Mouse (Mus musculus): Measurements from ENCODE around the gene Mecom. TPM values are rescaled to one million over a fixed set of nuclear protein-coding genes. Genes with fewer than 3 reads are reported as not detected.
"Not testable (repeated sequence)": the region's sequence is repeated elsewhere in the genome, so short reads cannot be mapped to it uniquely, and the experiment has no call there.

Mecom gene
- polyA plus RNA-seq (2012; rRNA removed) = 0.19 and 0.26 TPM in 2 replicates

DNA sequence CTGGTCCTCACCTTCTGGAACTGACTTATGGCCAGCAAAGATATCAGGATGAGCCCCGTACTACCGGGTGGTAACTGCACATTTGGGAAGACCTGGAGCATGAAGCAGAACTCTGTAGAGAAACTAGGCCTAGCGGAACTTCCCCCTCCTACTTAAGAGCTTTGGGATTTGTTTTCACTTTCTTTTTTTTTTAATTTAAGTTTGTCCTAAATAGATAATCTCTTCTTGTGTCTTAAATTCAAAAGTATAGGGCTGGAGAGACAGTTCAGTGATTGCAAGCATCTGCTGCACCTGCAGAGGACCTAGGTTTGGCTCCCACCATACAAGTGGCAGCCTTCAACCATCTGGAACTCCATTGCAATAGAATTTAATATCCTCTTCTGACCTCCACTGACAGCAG lies at the start of gene Mecom:
TSS of gene Mecom (minus strand) at position 101 of the 400 bp plus-strand sequence.
- Histone ChIP-seq H3K27ac (ENCODE audit: control insufficient read depth, insufficient read depth, low read depth, low read length) (no peak within 1 kb of the TSS), H3K4me3 (ENCODE audit: control insufficient read depth, low read depth, low read length) (peak within 1 kb of the TSS; percentile 57), H3K4me1 (ENCODE audit: control insufficient read depth, insufficient read depth, low read length) (peaks cover 15% of the 10 kb centered on the region), H3K27me3 (ENCODE audit: control insufficient read depth, insufficient read depth, low read length) (no peaks in the 10 kb centered on the region), H3K36me3 (ENCODE audit: control insufficient read depth, insufficient read depth, low read length) (no peaks in the 10 kb centered on the region)
- TF ChIP-seq CTCF (IDR thresholded peaks at IDR 0.05; ENCODE audit: control insufficient read depth, insufficient read depth, insufficient replicate concordance, low read depth, low read length) (no peak), POLR2A (IDR thresholded peaks at IDR 0.05; ENCODE audit: control insufficient read depth, low read depth, low read length) (no peak)

DNA sequence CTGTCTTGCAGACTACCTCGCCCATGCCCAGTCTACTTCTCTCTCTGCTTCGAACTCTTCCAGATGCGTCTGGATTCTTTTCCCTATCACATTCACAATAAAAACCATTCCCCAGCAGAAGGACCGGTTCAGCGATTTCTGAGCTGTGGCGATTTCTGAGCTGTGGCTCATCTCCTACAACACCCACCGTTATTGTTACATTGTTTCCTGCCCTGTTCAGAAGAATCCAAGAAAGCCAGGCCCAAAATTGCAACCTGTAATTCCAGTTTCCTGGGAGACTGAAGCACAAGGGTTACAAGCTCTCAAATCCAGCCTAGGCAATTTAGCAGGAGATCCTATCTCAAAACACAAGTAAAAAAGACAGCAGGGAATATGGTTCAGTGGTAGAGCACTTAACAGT lies 49.5 kb upstream of the Mecom start:
- no peaks in the 10 kb centered on the region for H3K36me3 ChIP-seq (ENCODE audit: control insufficient read depth, insufficient read depth, low read length)
- H3K27me3 ChIP-seq (ENCODE audit: control insufficient read depth, insufficient read depth, low read length) = no peaks in the 10 kb centered on the region
- H3K4me3 ChIP-seq (ENCODE audit: control insufficient read depth, low read depth, low read length) = peak overlapping the region; percentile 59; the same call in 1 of the 2 replicates
- TF ChIP-seq POLR2A (IDR thresholded peaks at IDR 0.05; ENCODE audit: control insufficient read depth, low read depth, low read length) (no peak), CTCF (IDR thresholded peaks at IDR 0.05; ENCODE audit: control insufficient read depth, insufficient read depth, insufficient replicate concordance, low read depth, low read length) (no peak)
- peaks cover 16% of the 10 kb centered on the region for H3K4me1 ChIP-seq (ENCODE audit: control insufficient read depth, insufficient read depth, low read length)
- no peak overlapping the region for H3K27ac ChIP-seq (ENCODE audit: control insufficient read depth, insufficient read depth, low read depth, low read length)

- no peak for TF ChIP-seq CTCF (IDR thresholded peaks at IDR 0.05; ENCODE audit: control insufficient read depth, insufficient read depth, insufficient replicate concordance, low read depth, low read length)
- TF ChIP-seq POLR2A (IDR thresholded peaks at IDR 0.05; ENCODE audit: control insufficient read depth, low read depth, low read length) = no peak
- Histone ChIP-seq H3K27me3 (ENCODE audit: control insufficient read depth, insufficient read depth, low read length) (no peaks in the 10 kb centered on the region), H3K4me1 (ENCODE audit: control insufficient read depth, insufficient read depth, low read length) (peaks cover 13% of the 10 kb centered on the region), H3K4me3 (ENCODE audit: control insufficient read depth, low read depth, low read length) (peak overlapping the region; percentile 90), H3K36me3 (ENCODE audit: control insufficient read depth, insufficient read depth, low read length) (no peaks in the 10 kb centered on the region), H3K27ac (ENCODE audit: control insufficient read depth, insufficient read depth, low read depth, low read length) (peak overlapping the region; percentile 62)
Observed at GRCm38 (mm10) chr3:30595111-30595832, 47.5 kb upstream of the Mecom start.

- Histone ChIP-seq H3K27me3 (ENCODE audit: control insufficient read depth, insufficient read depth, low read length) (no peaks in the 10 kb centered on the region), H3K4me3 (ENCODE audit: control insufficient read depth, low read depth, low read length) (no peak overlapping the region), H3K36me3 (ENCODE audit: control insufficient read depth, insufficient read depth, low read length) (no peaks in the 10 kb centered on the region), H3K4me1 (ENCODE audit: control insufficient read depth, insufficient read depth, low read length) (peaks cover 8% of the 10 kb centered on the region), H3K27ac (ENCODE audit: control insufficient read depth, insufficient read depth, low read depth, low read length) (no peak overlapping the region)
- TF ChIP-seq POLR2A (IDR thresholded peaks at IDR 0.05; ENCODE audit: control insufficient read depth, low read depth, low read length) (no peak), CTCF (IDR thresholded peaks at IDR 0.05; ENCODE audit: control insufficient read depth, insufficient read depth, insufficient replicate concordance, low read depth, low read length) (no peak)
Observed at GRCm38 (mm10) chr3:30593719-30594485, 46.1 kb upstream of the Mecom start.

DNA sequence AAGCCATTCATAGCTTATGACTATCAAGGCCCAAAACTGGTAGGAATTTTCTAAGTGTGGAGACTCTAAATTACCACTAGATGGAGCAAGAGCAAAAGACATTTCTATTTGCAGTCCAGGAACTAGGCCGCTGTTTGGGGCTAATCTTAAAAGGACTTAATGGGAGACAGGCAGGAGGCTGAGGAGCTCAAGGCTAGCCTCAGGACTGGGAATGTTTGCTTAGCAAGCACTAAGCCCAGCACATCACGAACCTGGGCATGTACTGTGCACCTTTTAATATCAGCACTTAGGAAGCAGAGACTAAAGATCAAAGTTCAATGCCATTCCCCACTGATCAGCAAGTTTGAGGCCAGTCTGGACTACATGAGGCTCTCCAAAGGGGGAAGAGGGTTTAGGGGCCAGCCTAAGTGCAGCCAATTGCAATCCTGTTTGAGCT lies 44.6 kb upstream of the Mecom start:
- no peaks in the 10 kb centered on the region for H3K36me3 ChIP-seq (ENCODE audit: control insufficient read depth, insufficient read depth, low read length)
- no peak overlapping the region for H3K4me3 ChIP-seq (ENCODE audit: control insufficient read depth, low read depth, low read length)
- H3K27me3 ChIP-seq (ENCODE audit: control insufficient read depth, insufficient read depth, low read length) = no peaks in the 10 kb centered on the region
- no peak for TF ChIP-seq POLR2A (IDR thresholded peaks at IDR 0.05; ENCODE audit: control insufficient read depth, low read depth, low read length)
- no peak for TF ChIP-seq CTCF (IDR thresholded peaks at IDR 0.05; ENCODE audit: control insufficient read depth, insufficient read depth, insufficient replicate concordance, low read depth, low read length)
- H3K4me1 ChIP-seq (ENCODE audit: control insufficient read depth, insufficient read depth, low read length) = peaks cover 8% of the 10 kb centered on the region
- H3K27ac ChIP-seq (ENCODE audit: control insufficient read depth, insufficient read depth, low read depth, low read length) = peak overlapping the region; percentile 28; the same call in 1 of the 2 replicates

- TF ChIP-seq POLR2A (IDR thresholded peaks at IDR 0.05; ENCODE audit: control insufficient read depth, low read depth, low read length) (no peak), CTCF (IDR thresholded peaks at IDR 0.05; ENCODE audit: control insufficient read depth, insufficient read depth, insufficient replicate concordance, low read depth, low read length) (no peak)
- Histone ChIP-seq H3K36me3 (ENCODE audit: control insufficient read depth, insufficient read depth, low read length) (no peaks in the 10 kb centered on the region), H3K4me3 (ENCODE audit: control insufficient read depth, low read depth, low read length) (no peak overlapping the region), H3K27me3 (ENCODE audit: control insufficient read depth, insufficient read depth, low read length) (no peaks in the 10 kb centered on the region), H3K4me1 (ENCODE audit: control insufficient read depth, insufficient read depth, low read length) (no peaks in the 10 kb centered on the region), H3K27ac (ENCODE audit: control insufficient read depth, insufficient read depth, low read depth, low read length) (no peak overlapping the region)
Observed at GRCm38 (mm10) chr3:30588865-30589264, 41.1 kb upstream of the Mecom start.

DNA sequence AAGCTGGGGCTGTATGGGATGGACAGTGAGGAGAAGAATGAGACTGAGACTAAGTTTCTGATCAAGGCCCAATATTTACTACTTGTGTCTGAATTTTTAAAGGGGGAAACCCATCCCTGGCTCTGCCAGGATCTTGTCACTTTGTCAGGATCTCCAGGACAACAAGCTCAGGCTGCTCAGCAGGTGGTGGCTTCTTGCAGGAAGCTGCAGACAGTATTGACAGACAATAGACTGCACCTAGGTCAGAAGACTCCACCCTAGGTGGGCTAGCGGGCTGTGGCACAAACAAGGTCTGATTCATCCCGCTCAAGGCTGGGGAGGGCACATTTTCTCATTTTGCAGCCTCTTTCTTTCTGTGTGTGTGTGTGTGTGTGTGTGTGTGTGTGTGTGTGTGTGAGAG lies 25.7 kb upstream of the Mecom start:
- H3K36me3 ChIP-seq (ENCODE audit: control insufficient read depth, insufficient read depth, low read length) = no peaks in the 10 kb centered on the region
- no peaks in the 10 kb centered on the region for H3K27me3 ChIP-seq (ENCODE audit: control insufficient read depth, insufficient read depth, low read length)
- no peak for TF ChIP-seq CTCF (IDR thresholded peaks at IDR 0.05; ENCODE audit: control insufficient read depth, insufficient read depth, insufficient replicate concordance, low read depth, low read length)
- TF ChIP-seq POLR2A (IDR thresholded peaks at IDR 0.05; ENCODE audit: control insufficient read depth, low read depth, low read length) = no peak
- H3K4me3 ChIP-seq (ENCODE audit: control insufficient read depth, low read depth, low read length) = no peak overlapping the region
- H3K27ac ChIP-seq (ENCODE audit: control insufficient read depth, insufficient read depth, low read depth, low read length) = no peak overlapping the region
- H3K4me1 ChIP-seq (ENCODE audit: control insufficient read depth, insufficient read depth, low read length) = no peaks in the 10 kb centered on the region

DNA sequence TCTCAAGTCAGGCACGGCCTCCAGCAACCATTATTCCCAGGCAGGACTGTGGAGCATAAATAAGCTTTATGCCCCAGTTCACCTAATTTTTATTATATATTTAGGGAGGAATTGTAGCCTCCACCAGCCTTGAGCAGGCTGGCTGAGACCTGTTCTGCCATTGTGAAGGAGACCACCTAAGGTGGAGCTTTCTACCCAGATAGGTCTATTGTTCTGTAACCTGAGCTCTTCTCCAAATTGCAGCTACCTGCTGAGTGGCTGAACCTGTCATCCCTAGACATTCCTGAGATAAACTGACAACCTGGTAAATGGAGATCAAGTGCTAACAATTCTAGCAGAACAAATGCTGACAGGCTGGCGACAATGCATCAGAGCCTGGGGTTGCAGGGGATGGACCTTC lies 18.5 kb upstream of the Mecom start:
- not testable (repeated sequence) for H3K36me3 ChIP-seq (ENCODE audit: control insufficient read depth, insufficient read depth, low read length); H3K27ac ChIP-seq (ENCODE audit: control insufficient read depth, insufficient read depth, low read depth, low read length); H3K4me3 ChIP-seq (ENCODE audit: control insufficient read depth, low read depth, low read length); H3K4me1 ChIP-seq (ENCODE audit: control insufficient read depth, insufficient read depth, low read length); H3K27me3 ChIP-seq (ENCODE audit: control insufficient read depth, insufficient read depth, low read length)
